Mouse (Mus musculus): ENCODE results near the gene Agl. TPM values are rescaled to one million over a fixed set of nuclear protein-coding genes. Genes with fewer than 3 reads are reported as not detected.
A peak's percentile ranks its signal among the peaks of the same experiment; 100 is the strongest.

The Agl gene
- polyA plus RNA-seq, 1 experiment from 2014 or later, result 16.1 TPM

DNA sequence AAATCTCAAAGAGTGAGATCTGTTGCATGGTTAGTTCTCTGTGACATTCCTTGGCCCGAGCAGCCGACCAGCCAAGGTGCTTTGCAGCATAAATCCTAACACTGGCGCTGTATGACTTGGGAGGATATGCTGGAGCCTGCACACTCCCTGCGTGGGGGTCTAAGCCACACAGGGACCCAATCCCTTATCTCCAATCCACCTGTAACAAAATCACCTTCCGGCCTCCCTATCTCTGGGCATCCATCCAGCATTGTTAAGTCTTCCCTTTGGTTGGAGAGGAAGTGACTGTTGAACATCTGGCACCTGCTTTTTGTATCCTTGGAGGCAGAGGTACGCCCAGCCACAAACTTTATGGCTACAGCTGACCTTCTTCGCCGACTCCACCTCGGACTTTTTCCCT lies 81.2 kb downstream of the Agl start:
- no peak for ATAC-seq (ENCODE audit: low FRiP score, low read depth)
- Histone ChIP-seq H3K9me3 (no peaks in the 10 kb centered on the region), H3K4me2 (replicated peaks) (no peak overlapping the region), H3K4me3 (no peak overlapping the region), H3K9ac (replicated peaks) (no peak overlapping the region), H3K4me1 (peaks cover 5% of the 10 kb centered on the region; the same call in 1 of the 2 replicates), H3K27me3 (no peaks in the 10 kb centered on the region), H3K36me3 (no peaks in the 10 kb centered on the region), H3K27ac (replicated peaks) (no peak overlapping the region)
- 77% methylated on average over 9 of the region's 9 CpGs for WGBS

DNA sequence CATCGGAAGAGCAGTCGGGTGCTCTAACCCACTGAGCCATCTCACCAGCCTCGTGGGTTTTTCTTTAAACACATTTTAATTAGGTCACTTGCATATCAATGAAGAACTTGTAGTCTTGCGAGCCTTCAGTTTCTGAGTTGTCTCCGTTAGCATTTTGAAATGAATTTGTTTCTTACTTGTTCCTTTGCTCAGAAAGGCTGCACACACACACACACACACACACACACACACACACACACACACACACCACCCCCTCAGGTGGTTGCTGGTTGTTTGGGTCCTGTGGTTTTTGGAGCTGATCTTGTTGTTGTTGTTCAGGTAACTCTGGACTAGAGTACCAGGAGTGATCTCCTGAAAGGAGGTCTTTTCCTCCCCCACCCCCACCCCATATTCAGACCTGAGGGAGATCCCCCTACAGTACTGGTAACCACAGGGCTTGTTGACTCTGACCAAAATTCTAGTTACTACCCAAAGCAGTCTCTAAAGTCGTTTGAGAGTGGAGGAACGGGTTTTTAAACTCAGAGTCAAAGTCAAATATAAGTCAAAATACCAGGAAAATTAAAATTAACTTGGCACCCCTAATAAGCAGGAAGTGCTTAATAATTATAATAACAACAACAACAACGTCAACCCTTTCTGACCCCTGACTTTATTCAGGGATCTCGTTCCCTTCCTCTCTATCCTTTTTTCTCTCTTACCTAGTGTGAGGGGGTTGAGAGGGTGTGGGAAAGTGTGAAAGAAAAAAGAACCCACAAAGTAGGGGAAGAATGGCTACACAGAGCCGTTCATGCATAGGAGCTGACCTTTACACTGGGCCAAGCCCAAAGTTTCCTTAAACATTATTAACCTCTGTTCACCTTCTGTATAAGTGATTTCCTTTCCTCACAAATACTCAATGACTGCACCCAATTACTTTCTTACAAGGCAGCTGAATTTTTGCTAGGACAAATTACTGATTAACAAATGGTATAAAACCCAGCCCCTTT lies 84.2 kb downstream of the Agl start:
- no peaks in the 10 kb centered on the region for H3K36me3 ChIP-seq
- no peak overlapping the region for H3K4me2 ChIP-seq (replicated peaks)
- ATAC-seq (ENCODE audit: low FRiP score, low read depth), result no peak
- H3K27ac ChIP-seq (replicated peaks), result no peak overlapping the region
- H3K4me1 ChIP-seq, result no peaks in the 10 kb centered on the region
- H3K4me3 ChIP-seq, result no peak overlapping the region
- WGBS, result 56% methylated on average over 10 of the region's 10 CpGs
- no peak overlapping the region for H3K9ac ChIP-seq (replicated peaks)
- H3K9me3 ChIP-seq, result no peaks in the 10 kb centered on the region
- H3K27me3 ChIP-seq, result no peaks in the 10 kb centered on the region

DNA sequence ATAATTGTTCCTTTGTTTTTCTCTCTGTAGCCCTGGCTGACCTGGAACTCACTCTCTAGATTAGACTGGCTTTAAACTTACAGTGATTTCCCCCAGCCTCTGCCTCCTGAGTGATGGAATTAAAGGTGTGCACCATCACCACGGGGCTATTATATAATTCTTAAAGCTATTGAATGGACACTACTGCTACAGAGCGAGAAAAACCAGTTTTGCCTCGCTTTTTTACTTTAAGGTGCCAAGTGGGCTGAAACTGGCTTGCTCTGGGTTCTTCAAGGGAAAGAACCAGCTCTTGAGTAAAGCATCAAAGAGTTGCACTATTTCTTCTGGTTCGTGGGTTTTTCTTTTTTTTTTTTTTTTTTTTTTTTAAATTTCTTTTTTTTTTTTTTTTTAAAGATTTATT lies 85.0 kb downstream of the Agl start:
- Histone ChIP-seq H3K27ac (replicated peaks) (no peak overlapping the region), H3K9me3 (no peaks in the 10 kb centered on the region), H3K4me2 (replicated peaks) (no peak overlapping the region), H3K4me1 (no peaks in the 10 kb centered on the region), H3K9ac (replicated peaks) (no peak overlapping the region), H3K36me3 (no peaks in the 10 kb centered on the region), H3K4me3 (no peak overlapping the region), H3K27me3 (no peaks in the 10 kb centered on the region)
- ATAC-seq (ENCODE audit: low FRiP score, low read depth), result no peak
- 87% methylated on average over 4 of the region's 4 CpGs for WGBS

DNA sequence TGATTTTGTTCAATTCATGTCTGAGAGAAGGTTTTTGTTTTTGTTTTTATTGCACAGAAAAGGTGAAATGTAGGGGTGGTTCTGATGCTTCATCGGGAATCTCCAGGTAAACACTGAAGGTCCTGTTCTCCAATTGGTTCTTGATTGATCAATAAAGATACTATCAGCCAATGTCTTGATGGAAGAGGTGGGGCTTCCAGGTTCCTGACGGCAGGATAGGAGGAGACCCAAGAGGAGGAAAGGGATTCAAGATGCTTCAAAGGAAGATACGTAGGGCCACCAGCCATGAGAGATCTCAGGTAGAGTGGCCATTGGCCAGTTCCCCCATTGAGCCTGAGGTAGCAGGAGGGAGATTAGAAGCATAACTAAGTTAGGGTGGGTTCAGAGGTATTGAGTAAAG lies 89.0 kb downstream of the Agl start:
- H3K4me2 ChIP-seq (replicated peaks), result no peak overlapping the region
- no peak overlapping the region for H3K9ac ChIP-seq (replicated peaks)
- H3K9me3 ChIP-seq, result no peaks in the 10 kb centered on the region
- WGBS, result 62% methylated on average over 3 of the region's 3 CpGs
- no peaks in the 10 kb centered on the region for H3K4me1 ChIP-seq
- no peak for ATAC-seq (ENCODE audit: low FRiP score, low read depth)
- H3K36me3 ChIP-seq, result no peaks in the 10 kb centered on the region
- H3K27ac ChIP-seq (replicated peaks), result no peak overlapping the region
- H3K27me3 ChIP-seq, result peaks cover under 1% of the 10 kb centered on the region
- no peak overlapping the region for H3K4me3 ChIP-seq

DNA sequence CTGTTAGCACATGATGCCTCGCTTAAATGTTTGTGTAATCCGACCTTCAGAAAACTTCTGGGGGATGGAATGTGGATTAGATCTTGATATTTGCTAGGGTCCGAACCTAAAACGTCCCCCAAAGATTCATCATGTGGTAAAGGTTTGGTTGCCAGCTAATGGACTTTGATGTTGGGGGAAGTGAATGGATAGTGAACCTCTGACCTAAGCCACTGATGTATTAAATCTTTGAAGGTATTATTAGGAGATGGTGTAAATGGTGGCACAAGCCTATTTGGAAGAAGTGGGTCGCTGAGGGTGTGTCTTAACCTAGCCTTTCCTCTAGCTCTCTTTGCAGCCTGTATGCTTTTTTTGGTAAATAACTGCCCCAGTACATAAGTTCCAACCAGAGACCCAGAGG lies 94.9 kb downstream of the Agl start:
- no peak overlapping the region for H3K9ac ChIP-seq (replicated peaks)
- 41% methylated on average over 5 of the region's 5 CpGs for WGBS

DNA sequence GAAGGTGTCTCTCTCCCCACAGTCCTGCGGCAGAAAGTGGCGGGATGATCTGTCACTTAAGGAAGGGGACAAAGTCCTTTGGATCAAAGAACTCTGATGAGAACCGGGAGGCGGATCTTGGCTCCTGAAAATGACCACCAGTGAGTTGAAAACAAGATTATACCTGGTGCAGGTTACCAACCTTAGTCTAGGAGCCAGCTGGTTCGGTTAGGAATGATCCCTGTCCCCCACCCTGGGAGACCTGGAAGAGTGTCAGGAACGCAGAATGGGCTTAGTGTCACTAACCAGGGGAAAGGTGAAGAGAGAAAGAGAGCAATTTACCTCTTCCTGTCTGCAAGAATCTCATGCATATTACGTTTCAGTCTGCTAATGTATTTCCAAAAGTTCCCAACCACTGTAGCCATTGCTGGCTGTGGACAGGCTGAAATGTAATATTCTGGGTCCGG lies 95.5 kb downstream of the Agl start, which contains the start of gene Slc35a3:
Gene Slc35a3, minus strand, starts transcription at position 396 of the 446 bp plus-strand sequence.
- Histone ChIP-seq H3K4me3 (peak within 1 kb of the TSS; percentile 93), H3K4me2 (replicated peaks) (peak within 1 kb of the TSS; percentile 76), H3K4me1 (peaks cover 13% of the 10 kb centered on the region), H3K27ac (replicated peaks) (peak within 1 kb of the TSS; percentile 27), H3K9ac (replicated peaks) (peak within 1 kb of the TSS; percentile 93), H3K27me3 (peaks cover 16% of the 10 kb centered on the region), H3K9me3 (no peaks in the 10 kb centered on the region), H3K36me3 (no peaks in the 10 kb centered on the region)
- 5% methylated on average over 8 of the region's 8 CpGs for WGBS
- ATAC-seq (ENCODE audit: low FRiP score, low read depth), result peak; percentile 21; the same call in 1 of the 2 replicates

More for the DNA sequence above, 94.9 kb downstream of the Agl start:
- H3K4me3 ChIP-seq, result peak overlapping the region; percentile 93; the same call in 1 of the 2 replicates
- peak overlapping the region; percentile 76 for H3K4me2 ChIP-seq (replicated peaks)
- no peak overlapping the region for H3K27ac ChIP-seq (replicated peaks)
- no peak for ATAC-seq (ENCODE audit: low FRiP score, low read depth)
- H3K36me3 ChIP-seq, result no peaks in the 10 kb centered on the region
- H3K9me3 ChIP-seq, result no peaks in the 10 kb centered on the region
- peaks cover 13% of the 10 kb centered on the region for H3K4me1 ChIP-seq
- H3K27me3 ChIP-seq, result peaks cover 16% of the 10 kb centered on the region

DNA sequence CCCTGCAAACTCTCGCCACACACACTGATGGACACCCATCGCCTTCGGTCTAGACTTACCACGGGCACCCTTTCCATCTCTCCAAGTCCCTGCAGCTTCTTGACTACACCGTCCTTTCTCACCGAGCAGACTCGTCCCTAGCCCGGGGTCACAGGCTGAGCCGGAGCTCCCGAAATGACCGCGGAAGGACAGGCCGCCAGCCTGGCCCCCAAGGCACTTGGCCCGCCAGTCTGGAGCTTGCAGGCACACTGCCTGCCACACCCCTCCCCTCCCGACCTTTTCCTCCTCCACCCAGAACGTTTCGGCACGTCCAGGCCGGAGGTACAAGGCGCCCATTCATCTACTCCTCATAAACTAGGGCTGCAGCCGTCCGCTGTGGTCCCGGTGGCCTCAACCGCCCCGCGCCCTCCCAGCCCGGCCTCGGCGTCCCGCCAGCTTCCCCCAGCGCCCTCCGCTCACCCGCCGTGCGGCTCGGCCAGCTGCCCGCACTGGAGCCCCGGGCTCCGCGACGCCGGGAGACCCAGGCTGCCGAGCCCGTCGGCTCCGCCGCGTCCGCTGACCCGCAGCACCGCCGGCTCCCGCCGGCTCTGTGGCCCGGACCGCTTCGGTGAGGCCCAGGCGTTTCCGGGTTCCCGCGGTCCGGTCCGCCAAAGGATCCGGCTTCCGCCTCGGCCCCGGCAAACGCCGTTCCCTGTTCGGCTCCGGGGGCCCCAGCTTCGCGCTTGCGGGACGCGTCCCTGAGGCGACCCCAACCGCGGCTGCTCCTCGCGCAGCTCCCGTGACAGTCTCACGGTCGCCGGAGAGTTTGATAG lies 96.1 kb downstream of the Agl start:
- ATAC-seq (ENCODE audit: low FRiP score, low read depth), result peak; percentile 89
- Histone ChIP-seq H3K27ac (replicated peaks) (peak overlapping the region; percentile 27), H3K4me2 (replicated peaks) (peak overlapping the region; percentile 76), H3K9me3 (no peaks in the 10 kb centered on the region), H3K27me3 (peaks cover 16% of the 10 kb centered on the region), H3K9ac (replicated peaks) (peak overlapping the region; percentile 93), H3K4me1 (peaks cover 13% of the 10 kb centered on the region), H3K4me3 (peak overlapping the region; percentile 93), H3K36me3 (no peaks in the 10 kb centered on the region)
- WGBS, result under 1% methylated on average over 84 of the region's 85 CpGs

DNA sequence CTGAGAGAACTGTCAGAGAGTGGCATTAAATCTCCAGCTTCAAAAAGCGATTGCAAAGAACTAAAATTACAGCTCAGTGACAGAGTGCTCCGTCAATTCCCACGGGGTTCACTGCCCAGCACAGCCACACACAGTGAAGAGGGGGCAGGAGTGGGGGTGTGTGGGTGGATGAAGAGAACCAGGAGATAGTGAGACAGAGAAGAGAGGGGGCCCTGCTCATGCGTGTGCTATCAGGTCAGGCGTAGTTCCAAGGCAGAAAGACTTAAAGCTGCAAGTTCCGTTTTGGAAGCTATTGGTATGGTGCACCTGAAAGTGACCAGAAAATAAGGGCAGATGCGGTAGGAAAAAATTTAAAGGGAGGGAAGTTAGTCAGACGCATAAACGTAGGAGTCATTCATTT lies 97.0 kb downstream of the Agl start:
- Histone ChIP-seq H3K27me3 (peaks cover 16% of the 10 kb centered on the region), H3K9ac (replicated peaks) (no peak overlapping the region), H3K4me1 (peaks cover 13% of the 10 kb centered on the region), H3K9me3 (no peaks in the 10 kb centered on the region), H3K36me3 (no peaks in the 10 kb centered on the region), H3K4me3 (peak overlapping the region; percentile 93), H3K27ac (replicated peaks) (no peak overlapping the region), H3K4me2 (replicated peaks) (peak overlapping the region; percentile 76)
- ATAC-seq (ENCODE audit: low FRiP score, low read depth), result no peak
- 60% methylated on average over 9 of the region's 9 CpGs for WGBS

DNA sequence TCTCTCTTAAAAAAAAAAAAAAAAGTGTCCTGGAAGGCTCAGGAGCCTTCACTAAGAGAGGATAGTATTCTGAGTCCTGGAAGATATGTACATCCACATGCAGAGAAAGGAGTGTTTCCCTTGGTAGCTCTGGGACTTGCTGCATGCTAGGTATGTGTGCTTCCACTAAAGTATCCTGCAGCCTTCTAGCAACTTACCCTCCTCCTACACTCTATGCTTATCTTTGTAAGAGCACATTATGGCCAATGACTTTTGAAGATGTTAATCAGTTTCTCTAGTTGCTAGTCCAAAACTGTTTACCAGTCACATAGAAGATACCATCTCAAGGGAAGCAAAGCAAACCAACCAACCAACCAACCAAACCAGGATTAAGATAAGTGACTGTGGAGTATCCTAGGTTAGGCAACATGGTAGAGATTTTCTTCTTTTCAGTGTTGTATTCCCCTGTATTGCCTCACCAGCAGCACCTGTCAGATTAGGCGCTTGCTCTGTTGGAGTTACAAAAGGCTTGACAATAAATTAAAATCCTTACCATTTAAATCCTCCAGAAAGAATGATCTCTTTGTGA lies 102.2 kb downstream of the Agl start:
- WGBS, result 58% methylated on average over 1 of the region's 1 CpGs
- H3K4me3 ChIP-seq, result no peak overlapping the region

DNA sequence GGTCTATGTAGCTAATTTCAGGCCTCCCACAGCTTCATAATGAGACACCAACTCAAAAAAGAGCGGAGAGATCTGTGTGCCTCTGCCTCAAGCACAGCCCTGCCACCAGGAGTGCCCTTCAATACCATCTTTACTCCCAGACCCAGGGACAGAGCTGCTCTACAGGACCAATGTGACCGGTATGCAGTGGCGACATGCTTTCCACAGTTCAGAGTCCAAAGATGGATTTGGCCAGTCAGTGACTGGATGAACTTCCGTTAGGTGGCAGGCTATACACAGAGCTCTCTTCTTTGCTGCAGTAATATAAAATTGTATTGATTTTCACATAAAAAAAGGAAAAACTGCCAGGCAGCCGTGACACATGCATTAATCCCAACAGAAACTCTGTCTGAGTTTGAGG lies 104.1 kb downstream of the Agl start:
- Histone ChIP-seq H3K27ac (replicated peaks) (no peak overlapping the region), H3K27me3 (no peaks in the 10 kb centered on the region), H3K9me3 (no peaks in the 10 kb centered on the region), H3K4me1 (no peaks in the 10 kb centered on the region), H3K36me3 (no peaks in the 10 kb centered on the region), H3K9ac (replicated peaks) (no peak overlapping the region), H3K4me3 (no peak overlapping the region), H3K4me2 (replicated peaks) (no peak overlapping the region)
- no peak for ATAC-seq (ENCODE audit: low FRiP score, low read depth)
- WGBS, result 93% methylated on average over 5 of the region's 5 CpGs

More for the DNA sequence above, 102.2 kb downstream of the Agl start:
- Histone ChIP-seq H3K4me1 (0 out of 2 replicates have a peak, but pooled peaks cover under 1% of the 10 kb centered on the region), H3K27ac (replicated peaks) (no peak overlapping the region), H3K27me3 (no peaks in the 10 kb centered on the region), H3K4me2 (replicated peaks) (no peak overlapping the region), H3K9ac (replicated peaks) (no peak overlapping the region), H3K9me3 (no peaks in the 10 kb centered on the region), H3K36me3 (no peaks in the 10 kb centered on the region)
- no peak for ATAC-seq (ENCODE audit: low FRiP score, low read depth)

DNA sequence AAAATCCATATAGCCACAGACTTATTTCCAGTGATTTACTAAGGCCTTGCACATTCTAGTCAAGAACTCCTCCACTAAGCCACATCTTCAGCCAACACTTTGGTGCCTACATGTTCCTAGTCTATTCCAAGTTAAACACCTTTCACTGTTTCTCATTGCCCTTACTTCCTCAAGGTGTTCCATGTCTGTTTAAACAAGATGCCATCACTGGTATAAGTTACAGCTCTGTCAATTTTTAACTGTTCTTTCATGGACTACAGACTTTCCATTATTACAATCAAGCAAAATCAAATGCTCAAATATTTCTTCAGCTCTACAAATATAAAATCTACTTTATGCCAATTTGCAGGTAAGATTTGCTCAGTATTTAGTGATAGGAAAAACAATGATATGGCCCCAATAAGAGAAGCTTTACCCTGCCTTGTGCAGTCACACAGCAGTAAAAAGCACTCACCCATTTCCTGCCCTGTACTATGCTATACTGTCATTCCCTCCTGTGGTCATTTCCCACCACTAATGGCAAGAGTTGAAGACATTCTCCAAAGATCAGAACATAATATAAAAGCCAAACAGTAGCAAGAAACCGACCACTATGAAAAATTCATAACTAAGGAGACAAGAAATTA lies 105.2 kb downstream of the Agl start:
- H3K9me3 ChIP-seq, result no peaks in the 10 kb centered on the region
- H3K4me3 ChIP-seq, result no peak overlapping the region
- H3K4me1 ChIP-seq, result no peaks in the 10 kb centered on the region
- H3K27me3 ChIP-seq, result no peaks in the 10 kb centered on the region
- WGBS, result 94% methylated on average over 1 of the region's 1 CpGs
- H3K4me2 ChIP-seq (replicated peaks), result no peak overlapping the region
- no peak overlapping the region for H3K9ac ChIP-seq (replicated peaks)
- ATAC-seq (ENCODE audit: low FRiP score, low read depth), result no peak
- no peak overlapping the region for H3K27ac ChIP-seq (replicated peaks)
- H3K36me3 ChIP-seq, result no peaks in the 10 kb centered on the region
